Comparison of ENCODE assay signal across 8 mouse cellular contexts in the genomic region with DNA sequence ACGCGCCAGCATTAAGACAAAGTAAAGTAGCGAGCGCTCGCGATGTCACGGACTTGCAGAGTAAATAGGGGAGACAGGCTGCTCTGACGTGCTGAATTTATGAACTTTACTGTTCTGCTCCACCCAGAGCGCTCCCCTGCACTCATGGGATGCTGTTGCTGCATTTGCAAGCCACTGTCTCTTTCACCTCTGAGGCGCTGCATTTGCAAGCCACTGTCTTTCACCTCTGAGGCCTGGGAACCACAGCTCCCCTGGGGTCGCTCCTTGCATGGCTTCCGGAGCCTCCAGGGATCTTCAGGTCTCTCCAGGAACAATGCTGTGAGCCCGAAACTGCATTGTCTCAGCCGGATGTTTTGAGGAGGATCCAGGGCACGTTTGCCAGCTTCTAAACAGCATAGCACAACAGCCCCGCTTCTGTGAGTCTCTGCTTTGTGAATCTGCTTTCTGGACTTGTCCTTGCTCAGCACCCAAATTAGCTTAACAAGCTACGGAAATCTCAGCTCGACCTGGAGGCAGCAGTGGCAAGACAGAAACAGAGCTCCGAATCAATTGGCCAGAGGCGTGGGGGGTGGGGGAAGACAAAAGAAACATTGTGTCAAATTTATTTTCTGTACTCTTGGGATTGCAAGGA.
A peak's percentile ranks its signal among the peaks of the same experiment; 100 is the strongest.
DNase-seq lines count a peak whose midpoint lies in the region; ATAC-seq and TF ChIP-seq lines count a peak whose summit lies in the region.

No protein-coding gene starts in this region.

- H3K4me1 ChIP-seq in cerebellum, adult 2 months (ENCODE audit: control insufficient read depth, insufficient read depth, low read length), result no peaks in the 10 kb centered on the region; the same call in none of the 2 replicates
- H3K4me1 ChIP-seq in intestine, embryonic 16.5 days (ENCODE audit: control insufficient read depth, insufficient read depth, low read length), result peaks cover 12% of the 10 kb centered on the region; the same call in 1 of the 2 replicates
- peaks cover 0 to 3% of the 10 kb centered on the region in 2 experiments; a peak in 2 of 4 replicates for H3K4me1 ChIP-seq in liver, embryonic 14.5 days (replicated peaks; ENCODE audit: control insufficient read depth in 2 of 2, insufficient read depth in 2 of 2, low read length in 1 of 2)
- H3K4me1 ChIP-seq in olfactory bulb, adult 2 months (ENCODE audit: control insufficient read depth, insufficient read depth, low read length), result peaks cover 6% of the 10 kb centered on the region; the same call in 1 of the 2 replicates

- no peak for TF ChIP-seq EP300 in liver, embryonic 14.5 days (IDR thresholded peaks at IDR 0.05; ENCODE audit: low read depth)

- no peaks in the 10 kb centered on the region for H3K36me3 ChIP-seq in intestine, embryonic 16.5 days (ENCODE audit: control insufficient read depth, insufficient read depth, low read length)
- H3K36me3 ChIP-seq in liver, embryonic 14.5 days (replicated peaks; ENCODE audit: control insufficient read depth, insufficient read depth, low read depth), result no peaks in the 10 kb centered on the region

- no peak for TF ChIP-seq POLR2A in cerebellum, adult 2 months (IDR thresholded peaks at IDR 0.05; ENCODE audit: borderline replicate concordance, insufficient read depth, low read length)
- 0 out of 2 replicates have a peak, but pooled peaks have one; percentile 26 for TF ChIP-seq POLR2A in olfactory bulb, adult 2 months (IDR thresholded peaks at IDR 0.05; ENCODE audit: insufficient read depth, low read depth, low read length)

- ATAC-seq in intestine, embryonic 16.5 days, result no peak
- no peak for ATAC-seq in liver, embryonic 14.5 days (ENCODE audit: insufficient read depth)
- no peak for ATAC-seq in inflammation-experienced regulatory T-cells, adult 6 months

- H3K9me3 ChIP-seq in intestine, embryonic 16.5 days (ENCODE audit: control insufficient read depth, low read length), result no peaks in the 10 kb centered on the region
- no peaks in the 10 kb centered on the region for H3K9me3 ChIP-seq in liver, embryonic 14.5 days (ENCODE audit: control insufficient read depth, low read length)

- peak overlapping the region; percentile 73 for H3K4me2 ChIP-seq in intestine, embryonic 16.5 days (ENCODE audit: low read depth, low read length)
- peak overlapping the region; percentile 55 for H3K4me2 ChIP-seq in liver, embryonic 14.5 days (ENCODE audit: low read depth)

- peak overlapping the region; percentile 83 for H3K27ac ChIP-seq in cerebellum, adult 2 months (ENCODE audit: insufficient read depth, low read length)
- no peak overlapping the region for H3K27ac ChIP-seq in intestine, embryonic 16.5 days (ENCODE audit: low read length)
- no peak overlapping the region for H3K27ac ChIP-seq in liver, embryonic 14.5 days
- H3K27ac ChIP-seq in olfactory bulb, adult 2 months (ENCODE audit: insufficient read depth, low read depth, low read length), result peak overlapping the region; percentile 98

- H3K27me3 ChIP-seq in cerebellum, adult 2 months (ENCODE audit: control insufficient read depth, insufficient read depth, low read length), result no peaks in the 10 kb centered on the region
- peaks cover 5% of the 10 kb centered on the region; the same call in 1 of the 2 replicates for H3K27me3 ChIP-seq in intestine, embryonic 16.5 days (replicated peaks; ENCODE audit: control insufficient read depth, insufficient read depth, low read length)
- H3K27me3 ChIP-seq in liver, embryonic 14.5 days (ENCODE audit: control insufficient read depth, insufficient read depth, low read length), result no peaks in the 10 kb centered on the region

- H3K4me3 ChIP-seq in cerebellum, adult 2 months (replicated peaks; ENCODE audit: insufficient read depth, low read depth, low read length), result peak overlapping the region; percentile 78
- peak overlapping the region; percentile 30 for H3K4me3 ChIP-seq in intestine, embryonic 16.5 days (ENCODE audit: low read length)
- peak overlapping the region; percentile 25 to 40; a peak in 3 of 4 replicates for H3K4me3 ChIP-seq in liver, embryonic 14.5 days (ENCODE audit: insufficient read depth in 1 of 2, low read depth in 2 of 2, low read length in 2 of 2)
- peak overlapping the region; percentile 55 for H3K4me3 ChIP-seq in olfactory bulb, adult 2 months (ENCODE audit: insufficient read depth, low read depth, low read length)

- DNase-seq in adrenal gland, adult (ENCODE audit: inconsistent age in 2 of 2, low spot score in 1 of 2), result peak; percentile 11 to 54
- DNase-seq in adrenal gland, postnatal 4 days (ENCODE audit: low spot score in 2 of 2), result no peak
- DNase-seq in cerebellum, adult 2 months, result peak; percentile 48 to 63
- peak; percentile 19 to 27 for DNase-seq in frontal cortex, postnatal 14 days (ENCODE audit: low spot score in 2 of 2)
- DNase-seq in liver, embryonic 14.5 days (ENCODE audit: low read depth in 3 of 3, low spot score in 3 of 3), result no peak

- under 1% methylated on average over 20 of the region's 20 CpGs for WGBS in cerebellum, adult 2 months
- 1% methylated on average over 20 of the region's 20 CpGs for WGBS in intestine, embryonic 16.5 days
- 2% methylated on average over 20 of the region's 20 CpGs for WGBS in liver, embryonic 14.5 days (ENCODE audit: insufficient replicate concordance)
- WGBS in olfactory bulb, adult 2 months, result under 1% methylated on average over 20 of the region's 20 CpGs

- TF ChIP-seq CTCF in cerebellum, adult 2 months (IDR thresholded peaks at IDR 0.05; ENCODE audit: borderline replicate concordance, insufficient read depth, low read depth, low read length), result no peak
- no peak for TF ChIP-seq CTCF in liver, embryonic 14.5 days (IDR thresholded peaks at IDR 0.05; ENCODE audit: low read depth)
- TF ChIP-seq CTCF in olfactory bulb, adult 2 months (IDR thresholded peaks at IDR 0.05; ENCODE audit: insufficient read depth, low read depth, low read length), result 0 out of 2 replicates have a peak, but pooled peaks have one; percentile 2

- H3K9ac ChIP-seq in intestine, embryonic 16.5 days (ENCODE audit: low read depth, low read length), result peak overlapping the region; percentile 53; the same call in 1 of the 2 replicates
- H3K9ac ChIP-seq in liver, embryonic 14.5 days (replicated peaks), result no peak overlapping the region

Comparison
In these comparisons a context has a peak if more than half of its experiments do, and no peak if none do; other contexts are left out.
1. DNase-seq: peak in adrenal gland, adult (2 of 2), cerebellum, adult 2 months (2 of 2) and frontal cortex, postnatal 14 days (2 of 2); none in adrenal gland, postnatal 4 days (0 of 2) and liver, embryonic 14.5 days (0 of 3).
2. H3K27ac ChIP-seq: peak in cerebellum, adult 2 months (single experiment) and olfactory bulb, adult 2 months (single experiment); none in intestine, embryonic 16.5 days (single experiment) and liver, embryonic 14.5 days (single experiment).
3. Peak in every context shown above with its lines, with median percentiles within 50 percentile points of each other: H3K4me3 ChIP-seq.